Mouse (Mus musculus) spleen, adult 2 months (tissue): ENCODE data around the gene Capn11. TPM values are rescaled to one million over a fixed set of nuclear protein-coding genes. Genes with fewer than 3 reads are reported as not detected.
A peak's percentile ranks its signal among the peaks of the same experiment; 100 is the strongest.

Experiments used
- DNase-seq, 2 experiments: peaks; one replicate each; pipeline versions ENCODE4 v3.0.0 to v3.0.0-alpha.2; 2012 to 2021; ENCODE audit warnings: low spot score in 2 of 2, low read depth in 1 of 2
- H3K27ac ChIP-seq: fragments of 200-500 bp; 2 replicates; pipeline ENCODE4 v1.5.1; 2012; ENCODE audit warnings: low read length, inconsistent platforms; ENCODE audit not compliant: insufficient read depth
- H3K27me3 ChIP-seq: fragments of 200-500 bp; 2 replicates; pipeline ENCODE4 v1.6.1; 2012; ENCODE audit warnings: mild to moderate bottlenecking, moderate library complexity, low read length, inconsistent platforms; ENCODE audit not compliant: control insufficient read depth, insufficient read depth
- H3K36me3 ChIP-seq: fragments of 200-500 bp; 2 replicates; pipeline ENCODE4 v1.6.1; 2012; ENCODE audit warnings: mild to moderate bottlenecking, low read length, inconsistent platforms; ENCODE audit not compliant: control insufficient read depth, insufficient read depth
- H3K4me1 ChIP-seq: fragments of 200-500 bp; 2 replicates; pipeline ENCODE4 v1.6.1; 2011; ENCODE audit warnings: inconsistent platforms; ENCODE audit not compliant: control insufficient read depth, insufficient read depth, insufficient read length
- H3K4me3 ChIP-seq: fragments of 200-500 bp; 2 replicates; pipeline ENCODE4 v1.5.1; 2011; ENCODE audit warnings: mild to moderate bottlenecking, inconsistent platforms; ENCODE audit not compliant: insufficient read depth, insufficient read length; ENCODE audit errors: extremely low read depth
- CTCF ChIP-seq: fragments of 200-500 bp; IDR thresholded peaks from 2 replicates; pipeline ENCODE4 v1.5.1; 2011; ENCODE audit warnings: mild to moderate bottlenecking, inconsistent platforms; ENCODE audit not compliant: insufficient read depth, insufficient read length, insufficient replicate concordance; ENCODE audit errors: extremely low read depth
- POLR2A ChIP-seq: fragments of 200-500 bp; IDR thresholded peaks from 2 replicates; pipeline ENCODE4 v1.6.1; 2011; ENCODE audit warnings: low read depth, low read length, inconsistent platforms
- WGBS: fragments of 180-500 bp; shearing (Covaris S2); methylation state at CpG from one replicate; pipeline ENCODE4 v1.1.7; 2018; 5-methylcytosine and 5-hydroxymethylcytosine counted together
- polyA plus RNA-seq: library from polyadenylated mRNA; depleted of rRNA; stranded (reverse); fragments of >200 nt; gene quantifications from 2 replicates; pipeline ENCODE4 v1.2.3, GENCODE M21; 2012

The Capn11 gene
- polyA plus RNA-seq, 1 experiment, result not detected

DNA sequence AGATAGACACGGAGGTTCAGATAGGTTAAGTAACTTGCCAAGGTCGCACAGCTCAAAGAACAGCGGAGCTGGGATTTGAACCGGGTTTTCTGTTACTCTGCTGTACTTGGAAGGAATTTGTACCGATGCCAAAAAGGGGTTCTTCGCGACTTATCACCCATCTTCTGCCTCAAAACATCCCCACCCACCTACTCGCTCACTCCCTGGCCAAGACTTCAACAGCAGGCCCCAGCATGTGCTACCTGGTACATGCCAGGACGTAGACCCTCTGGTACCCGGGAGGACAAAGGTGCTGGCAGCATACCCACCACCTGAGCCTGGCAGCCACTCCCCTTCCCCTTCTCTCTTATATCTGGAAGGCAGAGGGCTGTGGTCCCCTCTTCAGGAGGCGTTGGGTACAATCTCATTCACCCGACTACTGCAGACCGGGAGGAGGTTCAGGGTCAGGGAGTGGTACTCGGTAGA, 25.6 kb upstream of the Capn11 start:
- Histone ChIP-seq H3K27me3 (0 out of 2 replicates have a peak, but pooled peaks cover 3% of the 10 kb centered on the region), H3K27ac (no peak overlapping the region), H3K36me3 (no peaks in the 10 kb centered on the region), H3K4me3 (peak overlapping the region; percentile 80; the same call in 1 of the 2 replicates), H3K4me1 (peaks cover 11% of the 10 kb centered on the region; the same call in 1 of the 2 replicates)
- DNase-seq, result no peak
- 58% methylated on average over 14 of the region's 14 CpGs for WGBS
- no peak for TF ChIP-seq POLR2A
- no peak for TF ChIP-seq CTCF

DNA sequence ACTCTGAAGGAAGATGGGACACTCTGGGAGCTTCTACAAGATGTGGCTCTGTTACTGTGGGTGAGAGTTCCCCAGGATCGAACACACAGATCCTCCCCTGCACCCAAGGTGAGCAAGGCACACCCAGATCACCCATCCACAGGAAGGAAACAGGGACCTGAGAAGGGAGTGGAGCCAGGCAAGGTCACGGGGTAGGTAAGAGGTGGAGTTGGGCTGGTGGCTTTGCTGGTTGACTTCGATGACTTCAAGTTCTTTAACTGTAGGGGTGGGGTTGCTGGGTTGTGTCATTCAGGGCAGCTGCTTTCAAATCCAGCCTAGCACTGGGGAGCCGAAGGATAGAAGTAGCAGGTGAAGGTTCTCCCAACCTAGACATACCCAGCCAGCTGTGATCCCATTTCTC, 23.7 kb upstream of the Capn11 start:
- Histone ChIP-seq H3K4me1 (peaks cover 11% of the 10 kb centered on the region; the same call in 1 of the 2 replicates), H3K27ac (no peak overlapping the region), H3K36me3 (no peaks in the 10 kb centered on the region), H3K4me3 (no peak overlapping the region), H3K27me3 (0 out of 2 replicates have a peak, but pooled peaks cover 3% of the 10 kb centered on the region)
- DNase-seq, result no peak
- TF ChIP-seq POLR2A, result no peak
- no peak for TF ChIP-seq CTCF
- WGBS, result 78% methylated on average over 4 of the region's 4 CpGs

GRCm38 (mm10) chr17:45681588-45681987, 22.5 kb upstream of the Capn11 start:
- Histone ChIP-seq H3K27ac (no peak overlapping the region), H3K4me3 (no peak overlapping the region), H3K27me3 (0 out of 2 replicates have a peak, but pooled peaks cover 3% of the 10 kb centered on the region), H3K4me1 (peaks cover 7% of the 10 kb centered on the region; the same call in 1 of the 2 replicates), H3K36me3 (no peaks in the 10 kb centered on the region)
- DNase-seq, result no peak
- WGBS, result 100% methylated on average over 1 of the region's 1 CpGs
- TF ChIP-seq POLR2A (no peak), CTCF (no peak)

- TF ChIP-seq POLR2A, result no peak
- TF ChIP-seq CTCF, result no peak
- WGBS, result 72% methylated on average over 8 of the region's 8 CpGs
- Histone ChIP-seq H3K4me1 (peaks cover 7% of the 10 kb centered on the region; the same call in 1 of the 2 replicates), H3K27ac (no peak overlapping the region), H3K36me3 (no peaks in the 10 kb centered on the region), H3K4me3 (no peak overlapping the region), H3K27me3 (0 out of 2 replicates have a peak, but pooled peaks cover 3% of the 10 kb centered on the region)
- no peak for DNase-seq
Observed at GRCm38 (mm10) chr17:45680391-45680980, 21.4 kb upstream of the Capn11 start.

DNA sequence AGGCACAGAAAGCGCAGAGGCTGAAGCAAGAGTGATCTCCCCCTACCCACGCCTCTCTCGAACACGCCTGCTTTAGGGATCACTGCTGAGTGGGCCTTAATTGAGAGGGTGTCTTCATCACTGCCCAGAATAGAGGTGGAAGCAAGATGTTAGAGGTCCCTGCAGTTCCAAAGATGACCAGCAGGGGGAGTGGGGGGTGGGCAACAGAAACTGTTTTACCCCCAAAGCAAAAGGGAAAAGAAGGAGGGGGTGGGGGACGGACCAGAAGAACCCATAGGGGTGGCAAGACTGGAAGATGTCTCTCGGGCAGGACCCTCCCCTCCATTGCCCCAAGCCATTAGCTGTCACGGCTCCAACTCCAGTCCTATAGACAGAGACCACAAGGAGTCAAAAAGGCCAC, 19.0 kb upstream of the Capn11 start:
- Histone ChIP-seq H3K36me3 (0 out of 2 replicates have a peak, but pooled peaks cover 2% of the 10 kb centered on the region), H3K27me3 (no peaks in the 10 kb centered on the region), H3K4me3 (no peak overlapping the region), H3K27ac (no peak overlapping the region), H3K4me1 (no peaks in the 10 kb centered on the region; the same call in 1 of the 2 replicates)
- WGBS, result 33% methylated on average over 7 of the region's 7 CpGs
- peak in 1 of 2 experiments; percentile 66 for DNase-seq
- TF ChIP-seq POLR2A, result no peak
- peak; percentile 75; the same call in 1 of the 2 replicates for TF ChIP-seq CTCF

DNA sequence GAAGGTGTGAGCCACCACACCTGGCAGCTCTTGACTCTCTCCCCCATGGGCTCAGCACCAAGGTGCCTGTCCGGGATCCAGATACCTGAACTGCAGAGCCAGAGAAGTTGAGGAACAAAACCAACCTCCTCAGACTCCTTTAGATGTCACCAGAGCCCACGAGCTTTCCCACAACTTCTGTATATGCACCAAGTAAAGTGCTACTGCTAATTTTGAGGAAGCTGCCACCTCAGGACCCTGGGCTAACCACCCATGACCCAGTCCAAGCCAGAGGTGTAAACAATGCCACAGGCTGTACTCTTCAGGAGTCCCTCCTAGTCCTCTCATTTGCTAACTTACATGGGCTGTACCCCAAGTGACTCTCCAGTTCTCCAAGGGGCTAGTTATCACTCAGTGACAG, 13.5 kb upstream of the Capn11 start:
- WGBS, result 48% methylated on average over 2 of the region's 2 CpGs
- Histone ChIP-seq H3K27ac (no peak overlapping the region), H3K4me1 (no peaks in the 10 kb centered on the region), H3K4me3 (no peak overlapping the region), H3K27me3 (no peaks in the 10 kb centered on the region), H3K36me3 (0 out of 2 replicates have a peak, but pooled peaks cover 4% of the 10 kb centered on the region)
- no peak for DNase-seq
- TF ChIP-seq POLR2A (no peak), CTCF (no peak)

- WGBS, result 90% methylated on average over 1 of the region's 1 CpGs
- Histone ChIP-seq H3K27me3 (no peaks in the 10 kb centered on the region), H3K27ac (no peak overlapping the region), H3K4me3 (no peak overlapping the region), H3K36me3 (0 out of 2 replicates have a peak, but pooled peaks cover 4% of the 10 kb centered on the region), H3K4me1 (no peaks in the 10 kb centered on the region)
- no peak for DNase-seq
- TF ChIP-seq CTCF (no peak), POLR2A (no peak)
Observed at GRCm38 (mm10) chr17:45671821-45672220, 12.7 kb upstream of the Capn11 start.
